Mouse (Mus musculus) cerebellum, adult (tissue): ENCODE measurements at regions not wholly inside any gene's neighbourhood (a gene's known extent, or its start where the extent isn't known, plus 50 kb on each side); places are given as distances from the start of the nearest gene placed in this dataset.
A peak's percentile ranks its signal among the peaks of the same experiment; 100 is the strongest.

Source experiments
- ATAC-seq: cut with Nextera tagmentation; 2 replicates; pipeline ENCODE4 v1.9.2; 2017; ENCODE audit warnings: mild to moderate bottlenecking, moderate library complexity, mixed read lengths; ENCODE audit not compliant: insufficient number of reproducible peaks, low FRiP score, low TSS enrichment

GRCm38 (mm10) chr10:115664567-115664966 lies 77.0 kb upstream of the Lgr5 start:
- 0 out of 2 replicates have a peak, but pooled peaks have one; percentile 26 for ATAC-seq

- no peak for ATAC-seq
Observed at GRCm38 (mm10) chr10:115676661-115677060, 89.1 kb upstream of the Lgr5 start.

GRCm38 (mm10) chr10:115681115-115681514 lies 93.5 kb upstream of the Lgr5 start:
- no peak for ATAC-seq

DNA sequence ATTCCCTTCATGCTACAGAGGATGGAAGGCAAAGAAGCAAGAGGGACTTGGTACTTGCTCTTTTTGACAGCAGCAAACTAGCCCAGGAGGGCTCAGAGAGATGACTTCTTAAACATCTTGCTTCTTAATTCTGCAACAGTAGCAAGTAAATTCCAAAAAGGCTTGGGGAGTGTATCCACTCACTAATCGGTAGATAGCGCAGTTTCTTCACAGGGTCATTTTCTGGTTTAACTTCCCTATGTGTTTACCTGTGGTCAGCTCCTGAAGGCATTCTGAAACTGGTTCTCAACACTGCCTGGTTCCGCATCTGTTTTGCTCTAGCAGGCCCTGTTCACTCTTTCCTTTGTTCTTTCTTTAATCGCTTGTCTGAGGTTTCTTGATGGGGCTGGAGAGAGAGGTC lies 104.4 kb upstream of the Lgr5 start:
- no peak for ATAC-seq

- no peak for ATAC-seq
Observed at GRCm38 (mm10) chr10:115693986-115694833, 106.6 kb upstream of the Lgr5 start.

GRCm38 (mm10) chr10:115702358-115702757 lies 114.3 kb upstream of the Tspan8 start:
- ATAC-seq = no peak

- ATAC-seq = no peak
Observed at GRCm38 (mm10) chr10:115708623-115709022, 108.0 kb upstream of the Tspan8 start.

- no peak for ATAC-seq
Observed at GRCm38 (mm10) chr10:115713896-115714295, 102.7 kb upstream of the Tspan8 start.

- no peak for ATAC-seq
Observed at GRCm38 (mm10) chr10:115716178-115716577, 100.5 kb upstream of the Tspan8 start.

DNA sequence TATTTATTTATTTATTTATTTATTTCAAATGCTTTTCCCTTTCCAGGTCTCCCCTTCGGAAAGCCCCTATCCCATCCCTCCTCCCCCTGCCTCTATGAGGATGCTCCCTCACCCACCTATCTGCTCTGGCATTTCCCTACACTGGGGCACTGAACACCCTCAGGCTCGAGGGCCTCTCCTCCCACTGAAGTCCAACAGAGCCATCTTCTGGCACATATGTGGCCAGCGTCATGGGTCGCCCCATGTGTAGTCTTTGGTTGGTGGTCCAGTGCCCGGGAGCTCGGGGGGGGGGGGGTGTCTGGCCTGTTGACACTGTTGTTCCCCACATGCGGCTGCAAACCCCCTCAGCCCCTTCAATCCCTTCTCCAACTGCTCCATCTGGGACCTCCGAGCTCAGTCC lies 99.6 kb upstream of the Tspan8 start:
- no peak for ATAC-seq

GRCm38 (mm10) chr10:115722589-115722988 lies 94.0 kb upstream of the Tspan8 start:
- no peak for ATAC-seq

DNA sequence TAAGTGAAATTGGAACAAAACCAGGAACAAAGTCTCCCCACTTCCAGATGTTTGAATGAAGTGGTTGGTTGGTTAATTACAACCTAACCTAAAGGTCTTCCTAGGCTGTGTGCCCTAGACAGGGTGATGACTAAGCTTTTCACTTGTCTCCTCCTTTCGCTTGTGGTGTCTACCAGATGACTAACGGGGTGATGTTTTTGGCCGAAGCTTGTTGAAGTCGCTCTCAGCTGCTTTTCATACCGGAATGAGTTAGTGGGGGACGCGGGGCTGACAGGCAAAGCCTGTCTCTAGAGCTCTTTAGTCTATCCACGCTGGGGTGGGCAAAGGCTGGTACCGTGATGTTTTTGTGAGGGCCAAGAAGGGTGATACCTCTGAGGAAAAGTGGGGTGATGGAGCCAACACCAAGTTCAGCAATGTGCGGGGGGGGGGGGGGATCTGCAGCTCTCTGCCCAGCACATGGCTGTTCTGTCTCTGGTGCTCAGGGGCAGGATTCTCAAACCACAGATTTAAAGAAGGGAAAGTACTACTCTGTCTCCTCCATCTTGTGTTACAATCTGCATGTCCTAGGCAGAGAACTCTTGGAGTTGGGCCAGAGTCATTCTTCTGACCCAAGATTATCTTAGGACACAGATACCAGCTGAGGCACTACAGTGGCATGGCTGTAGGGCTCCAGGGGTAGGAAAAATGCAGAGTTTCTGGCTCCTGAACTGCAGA lies 73.8 kb upstream of the Tspan8 start:
- ATAC-seq = no peak

- ATAC-seq = no peak
Observed at GRCm38 (mm10) chr10:115749844-115750243, 66.8 kb upstream of the Tspan8 start.

DNA sequence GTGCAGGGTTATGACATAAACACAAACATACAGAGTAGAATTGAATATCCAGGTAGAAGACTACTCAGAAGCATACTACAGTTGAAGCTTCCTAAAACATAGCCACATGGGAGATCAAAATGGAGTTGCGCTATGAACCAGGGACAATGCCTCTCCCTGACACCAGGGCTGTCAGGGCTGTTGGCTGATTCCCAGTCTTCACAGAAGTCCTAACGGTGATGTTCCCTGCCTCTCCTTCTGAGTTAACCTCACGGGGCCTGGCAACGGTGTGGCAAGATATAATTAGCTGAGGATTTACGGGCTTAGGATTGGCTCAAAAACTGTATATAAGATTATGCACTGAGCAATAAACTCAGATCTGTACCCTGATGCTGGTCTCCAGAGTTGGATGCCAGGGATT lies 66.4 kb upstream of the Tspan8 start:
- no peak for ATAC-seq

GRCm38 (mm10) chr10:115758667-115759066 lies 58.0 kb upstream of the Tspan8 start:
- no peak for ATAC-seq
